Mouse (Mus musculus) spleen, embryonic (tissue): ENCODE measurements around the gene Gm21739.
"Not testable (repeated sequence)": the region's sequence is repeated elsewhere in the genome, so short reads cannot be mapped to it uniquely, and the experiment has no call there.

Source experiments
- CTCF ChIA-PET: fragments of 350-600 bp; sonication (Branson Sonifier 250); formaldehyde crosslinking; loops from one replicate; lab custom pipeline; 2022; lab: Charles Lee

Gene Gm21739

GRCm38 (mm10) chrY:44264344-44264743 lies at the start of gene Gm21739:
TSS of gene Gm21739 (minus strand) at chrY:44264444.
- CTCF ChIA-PET: not testable (repeated sequence)
